28 mouse cellular contexts compared by ENCODE assay signal in genomic region chr15:9464039-9464438, GRCm38 (mm10). TPM values are rescaled to one million over a fixed set of nuclear protein-coding genes. Genes with fewer than 3 reads are reported as not detected.
DNase-seq lines count a peak whose midpoint lies in the region; ATAC-seq and TF ChIP-seq lines count a peak whose summit lies in the region.
"Had no signal": no experiment of that assay in that cellular context is flagged by ENCODE, and none has a peak within 500 bp of the region (broad histone marks: within the 10 kb centered on the region; RNA-seq: fewer than 3 reads in every experiment).

No protein-coding gene starts in this region.

- H3K4me1 ChIP-seq in heart, embryonic 14.5 days (ENCODE audit: control insufficient read depth in 2 of 2, insufficient read depth in 2 of 2, low read length in 2 of 2) = peaks cover 2 to 3% of the 10 kb centered on the region in 2 experiments; a peak in 3 of 4 replicates
- peaks cover 6% of the 10 kb centered on the region for H3K4me1 ChIP-seq in bone marrow macrophage, adult 2 months (ENCODE audit: control insufficient read depth, insufficient read depth, low read length)
- peaks cover 24% of the 10 kb centered on the region for H3K4me1 ChIP-seq in liver, embryonic 12.5 days
- H3K4me1 ChIP-seq in liver, postnatal 0 days (ENCODE audit: insufficient read depth) = peaks cover 10% of the 10 kb centered on the region
- H3K4me1 ChIP-seq: forebrain, embryonic 10.5 days; forebrain, embryonic 15.5 days; hindbrain, embryonic 12.5 days; intestine, embryonic 15.5 days; midbrain, embryonic 13.5 days; neural tube, embryonic 13.5 days had no signal

- no peaks in the 10 kb centered on the region for H3K27me3 ChIP-seq in heart, embryonic 14.5 days (ENCODE audit: control insufficient read depth, insufficient read depth, low read length)
- H3K27me3 ChIP-seq in liver, embryonic 12.5 days (replicated peaks) = no peaks in the 10 kb centered on the region
- no peaks in the 10 kb centered on the region for H3K27me3 ChIP-seq in liver, postnatal 0 days (ENCODE audit: insufficient read depth, low read length)
- H3K27me3 ChIP-seq: forebrain, embryonic 15.5 days; hindbrain, embryonic 12.5 days; intestine, embryonic 15.5 days; midbrain, embryonic 13.5 days; neural tube, embryonic 13.5 days had no signal

- no peaks in the 10 kb centered on the region for H3K36me3 ChIP-seq in heart, embryonic 14.5 days (ENCODE audit: control insufficient read depth, insufficient read depth, low read length)
- no peaks in the 10 kb centered on the region for H3K36me3 ChIP-seq in liver, embryonic 12.5 days
- no peaks in the 10 kb centered on the region for H3K36me3 ChIP-seq in liver, postnatal 0 days (replicated peaks; ENCODE audit: insufficient read depth, low read length)
- H3K36me3 ChIP-seq: forebrain, embryonic 10.5 days; forebrain, embryonic 15.5 days; hindbrain, embryonic 12.5 days; intestine, embryonic 15.5 days; midbrain, embryonic 13.5 days; neural tube, embryonic 13.5 days had no signal

- no peak for TF ChIP-seq CTCF in bone marrow macrophage, adult 2 months (IDR thresholded peaks at IDR 0.05; ENCODE audit: low read depth, low read length)
- no peak for TF ChIP-seq CTCF in liver, postnatal 0 days (IDR thresholded peaks at IDR 0.05; ENCODE audit: low read depth)

- DNase-seq in heart, adult 8-10 months (ENCODE audit: low spot score) = no peak
- no peak for DNase-seq in liver, postnatal 0 days
- no peak for DNase-seq in ovary, postnatal 14 days (ENCODE audit: low spot score)
- no peak for DNase-seq in right cerebral cortex, postnatal 4 days
- DNase-seq: adrenal gland, adult 2 months; cerebellum, adult 11 months; cerebellum, adult 9-10 months; cerebellum, postnatal 36 days; kidney, adult 2 months; kidney, postnatal 4 days; layer of hippocampus, adult 9-11 months had no signal

- H3K9me3 ChIP-seq in heart, embryonic 14.5 days (ENCODE audit: control insufficient read depth, low read length) = no peaks in the 10 kb centered on the region
- no peaks in the 10 kb centered on the region for H3K9me3 ChIP-seq in liver, embryonic 12.5 days (replicated peaks)
- H3K9me3 ChIP-seq in liver, postnatal 0 days (ENCODE audit: low read length) = no peaks in the 10 kb centered on the region
- H3K9me3 ChIP-seq: forebrain, embryonic 10.5 days; forebrain, embryonic 15.5 days; hindbrain, embryonic 12.5 days; intestine, embryonic 15.5 days; neural tube, embryonic 13.5 days had no signal

- no peak overlapping the region for H3K9ac ChIP-seq in heart, embryonic 14.5 days (ENCODE audit: low read length)
- H3K9ac ChIP-seq in liver, embryonic 12.5 days = peak overlapping the region; percentile 32; the same call in 1 of the 2 replicates
- H3K9ac ChIP-seq in liver, postnatal 0 days (replicated peaks) = no peak overlapping the region
- H3K9ac ChIP-seq: forebrain, embryonic 15.5 days; hindbrain, embryonic 12.5 days; intestine, embryonic 15.5 days; midbrain, embryonic 13.5 days; neural tube, embryonic 13.5 days had no signal

- H3K4me3 ChIP-seq in heart, embryonic 14.5 days (ENCODE audit: control insufficient read depth in 1 of 2, insufficient read depth in 1 of 2, low read depth in 1 of 2, low read length in 2 of 2) = no peak overlapping the region
- no peak overlapping the region for H3K4me3 ChIP-seq in bone marrow macrophage, adult 2 months (ENCODE audit: insufficient read depth, low read length)
- no peak overlapping the region; the same call in 1 of the 2 replicates for H3K4me3 ChIP-seq in liver, embryonic 12.5 days
- H3K4me3 ChIP-seq in liver, postnatal 0 days (ENCODE audit: low read depth, low read length) = no peak overlapping the region
- H3K4me3 ChIP-seq: forebrain, embryonic 10.5 days; forebrain, embryonic 15.5 days; hindbrain, embryonic 12.5 days; intestine, embryonic 15.5 days; midbrain, embryonic 13.5 days; neural tube, embryonic 13.5 days had no signal

- H3K27ac ChIP-seq in heart, embryonic 14.5 days (replicated peaks in 1 of 2; ENCODE audit: control insufficient read depth in 1 of 2, insufficient read depth in 1 of 2, low read depth in 2 of 2, low read length in 2 of 2) = no peak overlapping the region
- H3K27ac ChIP-seq in bone marrow macrophage, adult 2 months (ENCODE audit: insufficient read depth, low read depth, low read length) = peak overlapping the region; percentile 66; the same call in 1 of the 2 replicates
- peak overlapping the region; percentile 82 for H3K27ac ChIP-seq in liver, embryonic 12.5 days
- H3K27ac ChIP-seq in liver, postnatal 0 days (ENCODE audit: low read depth) = peak overlapping the region; percentile 86
- H3K27ac ChIP-seq: forebrain, embryonic 10.5 days; forebrain, embryonic 15.5 days; hindbrain, embryonic 12.5 days; hindbrain, postnatal 0 days; intestine, embryonic 15.5 days; kidney, postnatal 0 days; midbrain, embryonic 13.5 days; neural tube, embryonic 13.5 days had no signal

- H3K4me2 ChIP-seq in heart, embryonic 14.5 days (ENCODE audit: low read length) = peak overlapping the region; percentile 43; the same call in 1 of the 2 replicates
- H3K4me2 ChIP-seq in liver, embryonic 12.5 days = peak overlapping the region; percentile 58
- peak overlapping the region; percentile 55 for H3K4me2 ChIP-seq in liver, postnatal 0 days (ENCODE audit: low read depth, low read length)
- H3K4me2 ChIP-seq: forebrain, embryonic 15.5 days; hindbrain, embryonic 12.5 days; intestine, embryonic 15.5 days; midbrain, embryonic 13.5 days; neural tube, embryonic 13.5 days had no signal

- WGBS in heart, embryonic 14.5 days = 13% methylated on average over 1 of the region's 1 CpGs
- WGBS in liver, embryonic 12.5 days (ENCODE audit: insufficient replicate concordance) = 8% methylated on average over 1 of the region's 1 CpGs
- WGBS in liver, postnatal 0 days (ENCODE audit: insufficient replicate concordance) = 9% methylated on average over 1 of the region's 1 CpGs

- no peak for TF ChIP-seq POLR2A in bone marrow macrophage, adult 2 months (IDR thresholded peaks at IDR 0.05; ENCODE audit: borderline replicate concordance, low read depth, low read length)

- no peak for TF ChIP-seq EP300 in liver, postnatal 0 days (IDR thresholded peaks at IDR 0.05; ENCODE audit: low read depth)

- no peak for ATAC-seq in heart, embryonic 14.5 days (ENCODE audit: insufficient number of reproducible peaks, insufficient read depth, low FRiP score, low read depth)
- peak; percentile 45; the same call in 1 of the 2 replicates for ATAC-seq in liver, embryonic 12.5 days
- ATAC-seq in liver, postnatal 0 days = no peak
- ATAC-seq: forebrain, embryonic 15.5 days; hindbrain, postnatal 0 days; midbrain, embryonic 13.5 days had no signal

RNA-seq across cellular contexts. Expression of gene Capsl, which starts 28.2 kb away (rescaled TPM):
- polyA plus RNA-seq in heart, embryonic 14.5 days (2014; fragmentation: Nextera tagmentation; extraction: Ambion mirVana) = 0.22 TPM in 1 of 2 replicates, not detected in the other
- total RNA-seq in heart, adult 8-10 months (2022) = not detected
- polyA plus RNA-seq in bone marrow macrophage, adult 2 months (2012; ENCODE audit: insufficient read depth, insufficient read length, missing spikeins) = not detected in 2 replicates
- polyA plus RNA-seq in liver, embryonic 12.5 days (2016; fragmentation: Nextera tagmentation; extraction: Ambion mirVana) = 0.32 and 0.41 TPM in 2 replicates
- 0.65 and 1.1 TPM in 2 replicates for polyA plus RNA-seq in liver, postnatal 0 days (2015; fragmentation: Nextera tagmentation; extraction: Ambion mirVana)
- total RNA-seq: adrenal gland, adult 2 months; gastrocnemius, adult 8-10 months; granulocyte monocyte progenitor cell, adult 5-6 weeks; heart, postnatal 25 days; megakaryocyte-erythroid progenitor cell, adult 5-6 weeks had no signal
- polyA plus RNA-seq: adrenal gland, adult 2 months; liver, adult 2 months; small intestine, adult 2 months had no signal

Comparison
In these comparisons a context has a peak if more than half of its experiments do, and no peak if none do; other contexts are left out.
1. H3K27ac ChIP-seq: peak in bone marrow macrophage, adult 2 months (single experiment), liver, embryonic 12.5 days (single experiment) and liver, postnatal 0 days (single experiment); none in heart, embryonic 14.5 days (0 of 2).
2. Peak in every context shown above with its lines, with median percentiles within 50 percentile points of each other: H3K4me2 ChIP-seq.